Mouse (Mus musculus): ENCODE data around the gene Aldh18a1. TPM values are rescaled to one million over a fixed set of nuclear protein-coding genes. Genes with fewer than 3 reads are reported as not detected.
"Not testable (repeated sequence)": the region's sequence is repeated elsewhere in the genome, so short reads cannot be mapped to it uniquely, and the experiment has no call there.

The Aldh18a1 gene
- total RNA-seq (2022), result 10 to 100 TPM; 12.2 to 36.5 (median 16.9) TPM

DNA sequence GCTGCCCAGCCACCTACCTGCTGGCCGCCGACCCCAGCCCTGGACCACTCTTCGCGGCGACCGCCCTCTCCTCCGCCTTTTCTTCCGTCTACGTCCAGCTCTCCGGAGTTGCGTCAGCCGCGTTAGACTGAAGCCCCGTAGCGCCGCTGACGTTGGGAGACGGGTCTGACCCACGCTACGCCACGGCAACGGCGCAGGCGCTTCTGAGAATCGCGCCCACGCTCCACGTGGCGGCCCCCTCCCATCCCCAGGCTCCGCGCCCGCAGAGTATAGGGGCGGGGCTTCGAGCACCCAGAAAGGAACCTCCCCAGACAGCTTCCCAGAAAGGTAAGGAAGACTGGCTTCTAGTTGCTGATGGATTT, at the start of gene Aldh18a1:
Aldh18a1 (minus strand) TSS at position 171 of the 362 bp plus-strand sequence.
- DNase-seq, result peak; percentile 88

DNA sequence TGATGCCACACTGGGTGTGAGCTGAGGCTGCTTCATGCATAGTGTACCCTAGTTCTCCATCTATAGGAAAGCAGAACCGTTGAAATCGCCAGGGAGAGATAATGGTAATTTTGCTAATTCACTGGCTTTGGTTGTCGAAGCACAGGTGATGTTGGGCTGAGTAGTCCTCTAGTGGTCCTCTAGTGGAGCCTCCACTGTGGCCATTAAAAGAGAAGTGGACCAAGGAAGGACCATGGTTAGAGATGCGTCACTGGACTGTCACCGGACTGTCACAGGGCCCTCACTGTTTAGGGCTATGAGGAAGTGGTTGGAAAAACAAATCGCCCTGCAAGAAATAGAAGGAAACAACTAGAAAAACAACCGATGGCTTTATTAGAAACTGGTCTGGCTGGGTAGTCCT, 49.3 kb upstream of the Aldh18a1 start:
- no peak for DNase-seq

DNA sequence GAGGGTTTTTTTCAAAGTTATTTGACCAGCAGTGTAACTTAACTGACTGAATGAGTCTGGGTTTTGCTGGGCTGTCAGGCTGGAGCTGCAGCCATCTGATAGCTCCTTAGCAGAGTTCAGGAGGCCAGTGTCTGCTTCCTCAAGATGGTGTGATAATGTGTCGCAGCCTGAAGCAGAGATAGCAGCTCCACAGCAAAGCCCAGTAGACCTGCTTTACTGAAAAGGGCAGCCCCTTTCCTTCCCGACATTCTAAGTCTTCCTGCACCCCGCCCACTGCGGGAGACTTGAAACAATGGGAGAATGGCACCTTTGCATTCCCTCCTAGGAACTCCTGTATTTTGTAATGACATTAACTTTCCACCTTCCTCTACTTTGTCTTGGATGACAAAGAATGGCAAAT, 48.8 kb upstream of the Aldh18a1 start:
- DNase-seq, result peak; percentile 42

DNA sequence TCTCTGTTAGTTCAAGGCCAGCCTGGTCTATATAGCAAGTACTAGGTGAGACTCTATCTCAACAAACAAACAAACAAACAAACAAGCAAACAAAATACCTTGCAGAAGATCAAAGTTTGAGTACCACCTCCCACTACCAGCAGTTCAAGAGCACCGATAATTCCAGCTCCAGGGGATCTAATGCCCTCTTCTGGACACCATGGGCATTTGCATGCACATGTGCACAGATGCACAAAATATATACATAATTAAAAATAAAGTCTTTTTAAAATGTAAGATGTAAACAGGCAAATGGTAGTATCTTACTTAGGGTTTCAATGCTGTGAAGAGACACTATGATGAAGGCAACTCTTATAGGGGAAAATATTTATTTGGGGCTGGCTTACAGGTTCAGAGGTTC, 44.9 kb upstream of the Aldh18a1 start:
- no peak for DNase-seq

DNA sequence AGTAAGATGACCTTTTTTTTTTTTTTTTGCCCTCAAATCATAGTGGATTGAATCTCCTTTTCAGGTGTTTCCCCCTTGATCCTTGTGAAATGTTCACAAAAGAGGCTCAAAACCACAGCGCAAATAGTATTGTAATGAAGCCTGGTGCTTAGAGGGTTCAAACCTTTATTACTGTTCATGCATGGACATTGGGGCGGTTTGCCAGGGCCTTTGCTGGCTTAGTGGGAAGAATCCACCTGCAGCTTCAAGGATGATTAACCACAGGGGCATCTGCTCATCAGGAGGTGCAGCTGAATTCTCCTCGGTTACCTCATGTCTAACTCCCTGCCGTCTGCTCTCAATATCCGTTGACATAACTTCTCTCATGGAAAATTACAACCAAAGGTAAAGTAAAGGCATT, 44.4 kb upstream of the Aldh18a1 start:
- DNase-seq, result no peak

DNA sequence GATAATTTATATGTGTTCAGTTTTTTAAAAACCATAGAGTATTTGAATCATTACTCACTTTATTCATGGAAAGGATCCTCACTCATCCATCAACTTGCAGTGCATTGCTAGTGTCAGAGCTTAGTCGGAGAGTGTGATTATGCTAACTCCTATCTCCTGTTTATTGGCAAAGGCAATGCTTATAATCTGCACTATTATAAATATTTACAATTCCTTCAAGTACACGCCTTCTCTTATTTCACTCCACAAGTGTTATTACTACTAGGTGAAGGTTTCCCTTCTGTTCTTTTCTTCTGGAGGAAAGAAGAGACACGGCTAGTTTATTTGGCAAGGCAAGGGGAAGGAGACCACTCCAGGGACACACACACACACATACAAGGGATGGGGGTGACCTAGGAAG, 43.9 kb upstream of the Aldh18a1 start:
- no peak for DNase-seq

DNA sequence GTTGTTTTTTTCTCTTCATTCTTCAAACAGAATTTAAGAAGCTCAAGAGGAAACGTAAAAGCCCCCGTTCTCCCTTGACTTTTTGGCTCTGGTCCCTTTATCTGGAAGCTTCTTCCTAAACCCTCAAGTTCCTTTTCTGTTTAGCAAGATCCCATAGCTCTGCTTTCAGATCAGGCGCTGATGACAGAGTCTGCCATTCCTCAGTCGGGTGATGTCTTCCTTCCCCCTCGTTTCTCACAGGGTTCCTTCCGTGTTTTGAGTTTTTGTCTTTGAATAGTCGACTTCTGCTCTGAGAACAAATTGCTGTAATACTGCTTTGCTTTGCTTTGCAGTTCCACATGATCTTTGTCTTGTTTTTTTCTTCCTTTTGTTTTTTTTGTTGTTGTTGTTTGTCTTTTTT, 42.3 kb upstream of the Aldh18a1 start:
- no peak for DNase-seq

DNA sequence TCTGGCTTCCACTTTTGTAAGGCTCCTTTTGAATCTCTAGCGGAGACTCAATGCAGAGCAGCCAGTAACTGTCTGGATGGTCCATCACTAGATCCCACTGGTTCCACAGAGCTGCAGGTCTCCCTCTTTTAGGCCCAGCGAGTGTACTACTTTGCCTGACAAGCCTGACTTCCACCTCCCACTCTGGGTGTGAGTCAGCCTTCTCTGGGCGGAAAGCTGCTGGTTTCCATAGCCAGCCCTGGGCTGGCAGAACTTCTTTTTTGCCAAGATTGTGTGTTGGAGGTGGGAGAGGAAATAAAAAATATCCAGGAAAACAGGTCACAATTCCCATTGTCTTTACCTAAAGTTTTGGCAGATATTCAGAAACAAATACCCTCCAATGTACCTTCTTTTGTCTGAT, 41.8 kb upstream of the Aldh18a1 start:
- DNase-seq, result no peak

DNA sequence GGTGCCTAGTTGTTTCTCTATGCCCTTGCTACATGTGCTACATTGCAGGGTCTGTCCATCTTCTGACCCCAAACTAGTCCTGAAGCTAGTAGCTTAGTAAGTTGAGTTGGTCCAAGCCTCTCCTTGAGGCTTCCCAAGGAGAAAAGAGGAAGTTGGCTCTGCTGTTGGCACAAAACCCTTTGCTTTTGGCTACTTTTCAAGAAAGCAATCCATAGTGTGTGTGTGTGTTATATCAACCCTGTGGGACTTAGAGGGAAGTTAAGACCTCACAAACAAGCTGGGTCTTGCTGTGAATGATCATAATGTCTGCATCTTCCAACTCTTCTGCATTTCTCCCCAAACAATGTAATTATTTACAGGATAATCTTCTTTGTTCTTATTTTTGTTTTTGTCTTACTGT, 40.7 kb upstream of the Aldh18a1 start:
- no peak for DNase-seq

DNA sequence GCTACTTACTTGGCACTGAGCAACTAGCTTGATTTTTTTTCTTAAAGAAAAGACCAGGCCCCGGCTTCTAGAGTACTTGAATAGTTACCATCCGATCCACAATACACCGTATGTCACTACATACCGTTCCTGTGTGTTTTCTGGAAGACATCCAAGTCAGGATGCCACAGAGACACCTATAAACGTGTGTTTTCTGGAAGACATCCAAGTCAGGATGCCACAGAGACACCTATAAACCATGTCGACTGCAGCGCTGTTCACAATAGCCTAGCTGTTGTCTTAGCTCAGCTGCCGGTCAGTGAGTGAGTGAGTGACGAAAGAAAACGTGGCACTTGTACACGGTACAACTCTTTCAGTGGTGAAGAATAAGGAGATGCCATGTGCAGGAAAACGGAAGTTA, 37.7 kb upstream of the Aldh18a1 start:
- no peak for DNase-seq

DNA sequence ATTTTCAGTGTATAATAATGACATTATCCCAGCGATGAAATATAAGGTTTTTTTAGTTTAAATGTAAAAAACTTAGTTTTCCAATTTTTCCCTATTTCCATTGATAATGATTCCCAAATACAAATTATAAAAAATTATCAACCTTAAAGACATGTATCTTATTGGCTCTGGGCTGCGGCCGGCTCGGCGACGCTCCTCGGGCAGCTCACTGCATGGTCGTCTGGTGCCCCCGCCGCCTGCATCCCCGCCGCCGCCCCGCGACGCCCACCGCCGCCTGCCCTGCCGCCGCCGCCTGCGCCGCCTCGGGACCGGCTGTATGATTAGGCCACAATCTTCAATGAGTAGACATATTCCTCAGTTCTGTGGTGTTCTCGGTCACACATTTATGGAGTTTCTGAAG, 33.4 kb upstream of the Aldh18a1 start:
- DNase-seq, result not testable (repeated sequence)

DNA sequence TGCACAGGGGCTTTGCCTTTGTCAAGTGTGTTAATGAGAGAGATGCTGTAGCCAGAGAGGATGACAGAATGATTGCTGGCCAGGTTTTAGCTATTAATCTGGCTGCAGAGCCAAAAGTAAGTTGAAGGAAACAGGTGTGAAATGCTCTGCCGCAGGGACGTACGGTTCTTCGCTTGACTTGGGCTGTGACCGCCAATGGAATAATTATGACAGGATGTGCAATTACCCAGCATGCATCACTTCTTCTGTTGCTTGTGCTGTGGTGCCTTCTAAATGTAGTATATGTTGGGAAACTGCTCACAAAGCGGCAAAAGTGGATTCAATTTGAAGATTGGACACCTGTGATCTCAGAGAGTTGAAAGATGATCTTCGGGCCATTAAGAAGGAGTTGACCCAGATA, 27.8 kb upstream of the Aldh18a1 start:
- DNase-seq, result no peak

DNA sequence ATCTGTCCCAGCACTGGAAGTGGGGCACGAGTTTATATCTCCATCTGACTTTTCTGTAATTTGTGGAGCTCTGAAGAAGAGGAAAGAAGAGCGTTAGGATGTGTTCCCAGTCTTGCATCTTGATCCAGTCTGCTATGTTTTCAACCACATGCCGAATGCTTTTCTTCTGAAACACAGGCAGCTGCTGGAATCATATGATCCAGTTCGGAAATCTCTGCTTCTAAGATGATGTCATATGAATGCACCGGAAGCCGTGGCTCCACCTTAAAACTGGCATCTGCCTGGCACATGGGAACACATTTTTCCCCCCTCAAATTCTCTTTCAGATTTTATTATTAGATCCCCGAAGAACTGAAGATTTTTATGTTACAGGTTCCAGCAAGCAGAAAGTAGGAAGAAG, 26.5 kb upstream of the Aldh18a1 start:
- DNase-seq, result no peak

DNA sequence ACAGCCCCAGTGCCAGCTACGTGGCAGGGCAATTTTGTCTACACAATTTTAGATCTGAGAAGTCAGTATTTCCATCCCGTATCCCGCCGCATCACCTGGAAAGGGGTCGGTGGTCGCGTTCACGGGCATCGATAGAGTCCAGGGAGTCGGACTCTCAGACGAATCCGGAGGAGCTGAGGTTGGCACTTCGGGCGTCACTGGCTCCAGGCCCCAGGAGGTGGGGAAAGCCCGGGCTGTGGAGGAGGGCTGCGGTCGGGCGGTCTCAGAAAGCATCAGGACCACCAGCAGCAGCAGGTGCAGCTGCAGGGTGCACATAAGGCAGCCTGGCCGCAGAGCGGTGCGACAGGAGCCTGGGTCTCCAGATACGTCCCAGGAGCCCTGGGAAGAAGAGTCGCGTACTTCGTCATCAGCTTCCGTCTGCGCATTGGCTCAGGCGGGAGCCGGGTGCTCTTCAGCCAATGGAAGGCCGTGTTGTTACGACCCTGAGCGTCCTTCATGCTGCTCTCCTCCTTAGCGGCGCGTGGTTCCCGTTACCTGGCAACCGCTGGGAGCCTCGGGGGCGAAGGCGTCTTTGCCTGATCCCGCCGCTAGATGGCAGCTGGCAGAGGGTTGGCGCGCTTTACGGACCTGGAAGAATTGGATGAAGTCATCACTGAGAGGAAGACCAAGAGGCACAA, 23.7 kb upstream of the Aldh18a1 start, which contains the start of the genes Tctn3 and Entpd1:
Tctn3 (minus strand) TSS at position 404 of the 677 bp plus-strand sequence.
Entpd1 (plus strand) TSS at position 537 of the 677 bp plus-strand sequence.
- DNase-seq, result peak; percentile 96

DNA sequence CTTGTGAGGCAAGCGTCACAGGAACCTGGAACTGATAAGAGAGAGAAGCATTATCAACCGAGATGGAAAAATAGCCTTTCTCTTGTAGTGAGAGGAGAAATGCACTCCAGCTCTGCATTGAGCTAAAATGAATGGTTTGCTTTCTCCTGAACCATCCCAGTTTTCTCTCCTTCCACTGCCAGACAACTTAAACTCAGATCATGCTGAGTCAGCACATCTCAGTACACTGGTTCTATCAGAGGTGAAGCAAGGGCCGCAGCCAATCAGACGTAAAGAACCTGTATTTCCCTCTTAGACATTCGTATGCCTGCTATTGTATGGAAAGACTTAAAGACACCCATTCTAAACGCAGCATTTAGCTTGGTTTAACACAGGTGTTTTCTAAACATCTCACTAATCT, 19.4 kb upstream of the Aldh18a1 start:
- no peak for DNase-seq

DNA sequence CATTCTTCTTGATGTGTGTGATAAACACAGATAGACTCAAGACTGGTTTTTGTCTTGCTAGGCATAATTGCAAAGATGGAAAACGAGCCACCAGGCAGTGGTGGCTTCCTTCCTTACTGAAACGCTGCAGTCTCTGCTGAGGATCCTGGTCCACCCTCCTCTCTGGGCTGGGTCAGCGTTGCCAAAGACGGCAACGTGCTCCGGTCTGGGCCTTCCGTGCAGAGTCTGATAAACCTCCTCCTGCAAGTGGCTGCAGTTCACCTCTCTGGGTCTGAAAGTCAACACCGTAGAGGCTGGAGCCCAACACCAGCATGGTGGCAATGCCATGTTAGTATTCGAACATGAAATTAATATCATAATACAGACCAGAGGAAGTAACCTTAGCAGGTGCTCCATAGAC, 16.9 kb upstream of the Aldh18a1 start:
- DNase-seq, result no peak

DNA sequence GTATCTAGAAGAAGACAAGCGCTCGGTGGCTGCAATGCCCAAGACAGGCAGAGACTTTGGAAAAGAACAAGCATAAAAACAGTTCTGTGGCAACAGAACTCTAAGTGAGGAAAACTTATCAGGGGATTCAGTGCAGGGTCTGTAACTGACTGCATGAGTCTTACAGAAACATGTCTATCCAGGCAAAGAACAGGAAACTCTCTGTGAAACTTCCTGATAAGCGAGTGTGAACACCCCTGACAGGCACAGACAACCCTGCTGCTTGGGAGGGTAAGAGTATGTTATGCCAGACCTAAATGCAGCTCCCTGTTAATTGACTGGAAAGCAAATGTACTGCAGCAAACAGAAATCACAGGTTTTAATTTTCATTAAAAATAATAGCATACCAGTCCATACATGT, 13.6 kb upstream of the Aldh18a1 start:
- no peak for DNase-seq

DNA sequence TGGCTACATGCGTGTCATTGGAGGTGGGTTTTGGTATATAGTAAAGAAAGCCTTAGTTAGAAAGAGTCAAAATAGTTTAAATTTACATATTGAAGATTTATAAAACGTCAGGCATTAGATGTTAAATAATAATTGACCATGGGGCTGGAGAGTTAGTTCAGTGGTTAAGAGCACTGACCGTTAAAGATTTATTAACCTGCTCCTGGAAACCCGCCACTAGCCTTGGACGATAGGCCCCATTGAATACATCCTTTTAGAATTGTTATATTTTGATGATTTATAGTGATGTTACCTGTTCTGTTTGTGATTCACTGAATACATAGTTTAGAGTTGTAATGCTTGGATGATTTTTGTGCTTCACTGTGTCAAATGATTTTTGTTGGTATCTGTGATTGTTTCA, 12.6 kb upstream of the Aldh18a1 start:
- not testable (repeated sequence) for DNase-seq

DNA sequence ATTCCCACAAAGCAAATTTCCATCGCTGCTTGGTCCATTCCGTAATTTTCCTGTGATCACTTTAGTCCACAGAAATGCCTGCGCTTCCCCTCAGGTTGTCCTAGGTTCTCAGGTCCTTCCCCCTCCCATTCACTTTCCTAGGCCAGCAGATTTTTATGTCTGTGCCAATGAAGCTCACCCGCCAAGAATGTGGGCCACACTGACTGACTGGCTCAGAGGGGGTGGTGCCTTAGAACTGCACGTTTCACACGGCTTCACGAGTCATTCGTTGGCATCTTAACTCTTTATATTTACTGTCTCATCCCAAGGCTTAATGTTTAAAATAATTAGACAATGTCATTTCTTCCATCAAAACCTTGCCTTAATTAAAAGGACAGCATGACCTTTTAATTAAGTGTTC, 7.6 kb upstream of the Aldh18a1 start:
- DNase-seq, result no peak

DNA sequence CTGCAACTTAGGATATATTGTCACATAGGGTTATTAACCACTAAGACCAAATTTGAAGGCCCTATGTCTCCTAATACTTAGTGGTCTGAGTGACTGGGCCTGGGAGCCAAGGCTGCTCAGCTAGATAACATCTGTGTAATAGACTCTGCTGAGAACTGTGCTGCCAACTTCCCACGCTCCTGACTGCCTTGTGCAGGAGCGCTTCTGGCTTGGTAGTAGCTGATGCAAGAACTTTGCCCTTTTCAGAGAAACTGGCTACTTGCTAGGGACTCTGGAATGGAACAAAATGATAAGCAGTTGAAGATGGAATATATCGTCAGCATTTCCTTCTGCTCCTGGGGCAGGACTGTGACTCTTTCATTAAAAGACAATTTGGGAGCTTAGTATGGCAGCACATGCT, 7.0 kb upstream of the Aldh18a1 start:
- DNase-seq, result no peak

DNA sequence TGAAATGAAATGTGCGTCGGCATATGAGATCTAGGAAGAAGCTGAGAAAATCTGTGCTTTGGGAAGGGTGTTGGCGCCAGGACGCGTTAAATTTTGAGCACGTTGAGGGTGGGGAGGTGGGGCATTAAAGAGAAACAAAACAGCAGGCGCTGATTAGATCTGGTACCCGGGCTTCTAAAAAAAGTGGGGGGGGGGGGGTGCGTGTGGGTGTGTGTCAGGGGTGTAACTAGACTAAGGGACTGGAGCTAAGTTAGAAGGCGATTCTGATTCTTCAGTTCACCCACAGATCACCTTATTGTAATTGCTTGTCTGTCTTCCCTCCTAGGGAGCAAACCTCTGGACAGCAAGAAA, 1.2 kb upstream of the Aldh18a1 start:
- DNase-seq, result no peak

DNA sequence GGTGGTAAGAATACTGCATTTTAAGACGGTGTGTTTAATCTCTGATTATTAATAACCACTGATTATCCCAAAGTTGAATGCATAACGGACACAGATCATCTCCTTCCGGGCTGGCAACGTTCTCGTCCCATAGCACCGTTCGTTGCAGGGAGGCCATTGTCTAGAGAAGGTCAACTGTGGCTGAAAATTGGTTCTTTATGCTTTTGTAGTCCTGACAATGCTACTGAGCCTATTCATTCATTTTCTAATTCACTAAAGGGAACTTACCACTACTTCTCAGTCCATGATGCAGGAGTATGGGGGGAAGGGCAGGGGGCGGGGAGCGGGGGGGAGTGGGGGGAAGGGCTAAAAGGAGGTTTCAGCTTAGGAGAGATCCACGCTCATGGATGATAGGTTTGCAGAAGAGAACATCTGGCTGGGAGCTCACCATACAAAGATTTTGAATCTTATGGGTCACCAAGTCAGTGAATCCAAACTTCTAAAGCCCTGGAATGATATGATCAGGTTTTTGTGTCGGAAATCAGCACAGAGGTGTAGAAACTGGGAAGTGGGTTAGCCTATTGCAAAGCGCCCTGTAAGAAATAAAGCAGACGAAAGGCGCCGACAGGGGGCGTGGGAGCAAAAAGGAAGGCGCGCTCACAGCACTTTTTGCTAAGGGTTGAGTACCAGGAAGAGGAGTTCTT, 725 bp upstream of the Aldh18a1 start:
- DNase-seq, result peak; percentile 73

DNA sequence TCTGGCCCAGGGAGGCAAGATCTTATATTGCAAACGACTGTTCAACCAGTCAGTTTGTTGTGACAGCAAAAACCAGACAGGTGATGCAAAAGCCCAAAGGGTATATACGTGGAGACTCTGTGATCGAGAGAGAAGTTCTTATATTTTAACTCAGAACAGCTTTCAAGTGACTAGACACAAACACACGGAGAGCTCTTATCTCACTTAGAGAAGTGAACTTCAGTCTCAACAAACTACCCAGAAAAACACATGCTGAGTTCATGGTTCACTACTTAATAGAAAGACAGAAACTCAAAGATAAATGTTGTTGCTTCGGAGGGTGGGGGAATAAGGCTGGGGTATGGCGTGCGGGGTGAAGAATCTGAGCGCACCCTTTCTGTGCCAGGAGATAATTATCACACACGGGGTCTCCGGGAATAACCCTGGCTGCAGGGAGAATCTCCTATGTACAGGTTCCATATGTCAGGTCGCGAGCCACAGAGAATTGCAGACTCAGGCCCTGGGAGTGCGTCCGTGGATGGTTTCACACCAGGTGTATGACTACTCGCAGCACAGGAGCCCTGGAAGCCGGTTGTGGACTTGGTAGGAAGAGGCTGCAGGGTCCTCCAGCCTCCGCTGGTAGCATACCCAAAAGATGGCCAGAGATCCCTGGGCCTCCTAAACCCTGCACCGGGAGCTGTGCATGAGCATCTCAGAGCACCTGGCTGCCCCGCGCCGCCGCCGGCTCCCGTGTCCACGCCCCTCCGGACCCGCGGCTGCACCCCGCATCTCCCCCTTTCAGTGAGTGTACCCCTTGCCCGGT, 571 bp downstream of the Aldh18a1 start:
- DNase-seq, result no peak

DNA sequence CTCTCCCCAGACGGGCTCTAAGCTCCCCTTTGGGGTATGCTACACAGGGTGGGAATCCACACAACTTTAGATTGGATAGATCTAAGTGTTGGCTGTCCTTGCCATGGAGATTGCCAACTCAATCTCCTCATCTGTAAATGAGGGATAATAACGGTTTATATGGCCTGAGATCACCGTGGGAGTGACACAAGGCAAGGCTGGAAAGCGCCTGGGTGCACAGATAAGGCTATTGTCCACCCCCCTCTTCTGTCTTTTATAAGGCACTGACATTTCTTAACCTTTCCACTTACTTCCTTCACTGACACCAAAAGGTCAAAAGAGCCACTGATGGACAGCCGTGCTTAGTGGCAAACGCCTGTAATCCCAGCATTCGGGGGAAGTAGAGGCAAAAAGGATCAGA, 1.4 kb downstream of the Aldh18a1 start:
- DNase-seq, result no peak
